Mouse (Mus musculus) neural tube, embryonic 14.5 days (tissue): Measurements from ENCODE around the gene Scp2. TPM values are rescaled to one million over a fixed set of nuclear protein-coding genes. Genes with fewer than 3 reads are reported as not detected.
"Not testable (repeated sequence)": the region's sequence is repeated elsewhere in the genome, so short reads cannot be mapped to it uniquely, and the experiment has no call there.

ENCODE experiments used
- ATAC-seq: fragments of 200-750 bp; cut with Nextera tagmentation; 2 replicates; pipeline ENCODE4 v1.8.0; 2017; ENCODE audit warnings: low read depth, mild to moderate bottlenecking, moderate TSS enrichment, moderate library complexity
- H3K27ac ChIP-seq: fragments of 300-500 bp; sonication (generic); 2 replicates; pipeline ENCODE4 v1.5.1; 2014; ENCODE audit warnings: low read depth, mild to moderate bottlenecking, control low read depth, low read length, moderate library complexity, mixed read lengths
- H3K27me3 ChIP-seq: fragments of 300-500 bp; sonication (generic); 2 replicates; pipeline ENCODE4 v1.6.1; 2014; ENCODE audit warnings: low read length; ENCODE audit not compliant: control insufficient read depth, insufficient read depth
- H3K36me3 ChIP-seq: fragments of 300-500 bp; sonication (generic); 2 replicates; pipeline ENCODE4 v1.6.1; 2014; ENCODE audit warnings: low read length, mixed read lengths; ENCODE audit not compliant: control insufficient read depth, insufficient read depth
- H3K4me1 ChIP-seq: fragments of 300-500 bp; sonication (generic); 2 replicates; pipeline ENCODE4 v1.6.1; 2014; ENCODE audit warnings: low read length; ENCODE audit not compliant: control insufficient read depth, insufficient read depth
- H3K4me2 ChIP-seq: fragments of 300-500 bp; sonication (generic); 2 replicates; pipeline ENCODE4 v1.6.1; 2014; ENCODE audit warnings: mild to moderate bottlenecking, low read depth, low read length, control low read depth
- H3K4me3 ChIP-seq: fragments of 300-500 bp; sonication (generic); 2 replicates; pipeline ENCODE4 v1.5.1; 2014; ENCODE audit warnings: low read depth, low read length, control low read depth, mixed read lengths
- H3K9ac ChIP-seq: fragments of 300-500 bp; sonication (generic); replicated peaks from 2 replicates; pipeline ENCODE4 v1.6.1; 2014; ENCODE audit warnings: low read depth, mild to moderate bottlenecking, control low read depth, low read length, mixed read lengths
- H3K9me3 ChIP-seq: fragments of 300-500 bp; sonication (generic); 2 replicates; pipeline ENCODE4 v1.6.1; 2016; ENCODE audit warnings: low read length; ENCODE audit not compliant: control insufficient read depth
- WGBS: fragments of 180-500 bp; shearing (Covaris S2); extraction: QIAGEN DNeasy Blood & Tissue Kit; methylation state at CpG from one replicate; pipeline ENCODE4 v1.1.7; 2014; 5-methylcytosine and 5-hydroxymethylcytosine counted together
- polyA plus RNA-seq: library from polyadenylated mRNA; unstranded; fragments of >200 nt; fragmentation: Nextera tagmentation; extraction: Ambion mirVana; gene quantifications from 2 replicates; pipeline ENCODE4 v1.2.1, GENCODE M21; 2014

Gene Scp2
- polyA plus RNA-seq, 1 experiment from 2014 or later = 238 TPM

DNA sequence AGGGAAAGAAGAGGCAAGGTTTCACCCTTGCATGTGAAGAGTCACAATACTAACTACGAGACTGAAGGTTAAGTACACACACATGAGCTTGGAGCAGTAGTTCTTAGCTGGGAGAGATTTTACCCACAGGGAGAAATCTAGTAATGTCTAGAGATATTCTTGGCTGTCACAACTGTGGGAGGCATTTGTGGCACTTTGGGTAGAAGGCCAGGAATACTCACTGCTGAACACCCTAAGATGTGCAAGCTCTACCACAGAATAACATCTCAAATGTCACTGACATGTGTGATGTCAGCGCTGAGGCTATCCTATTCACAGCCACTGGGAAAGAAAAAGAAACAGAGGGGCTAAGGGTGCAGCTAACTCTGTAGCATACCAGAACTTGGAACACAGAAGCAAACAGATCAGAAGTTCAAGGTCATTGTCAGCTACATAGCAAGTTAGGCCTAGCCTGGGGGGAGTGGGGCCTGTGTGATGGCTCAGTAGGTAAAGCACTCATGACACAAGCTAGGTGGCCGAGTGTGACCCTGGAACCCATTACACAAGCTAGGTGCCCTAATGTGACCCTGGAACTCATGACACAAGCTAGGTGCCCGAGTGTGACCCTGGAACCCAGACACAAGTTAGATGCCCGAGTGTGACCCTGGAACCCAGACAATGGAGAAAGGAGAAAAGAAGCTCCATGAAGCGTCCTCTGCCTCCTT lies 61.6 kb downstream of the Scp2 start:
- H3K4me2 ChIP-seq = no peak overlapping the region
- H3K27me3 ChIP-seq = no peaks in the 10 kb centered on the region
- ATAC-seq = no peak
- H3K27ac ChIP-seq = no peak overlapping the region
- H3K4me3 ChIP-seq = no peak overlapping the region
- H3K4me1 ChIP-seq = no peaks in the 10 kb centered on the region
- H3K9ac ChIP-seq = no peak overlapping the region
- no peaks in the 10 kb centered on the region for H3K9me3 ChIP-seq
- 77% methylated on average over 6 of the region's 6 CpGs for WGBS
- H3K36me3 ChIP-seq = no peaks in the 10 kb centered on the region

DNA sequence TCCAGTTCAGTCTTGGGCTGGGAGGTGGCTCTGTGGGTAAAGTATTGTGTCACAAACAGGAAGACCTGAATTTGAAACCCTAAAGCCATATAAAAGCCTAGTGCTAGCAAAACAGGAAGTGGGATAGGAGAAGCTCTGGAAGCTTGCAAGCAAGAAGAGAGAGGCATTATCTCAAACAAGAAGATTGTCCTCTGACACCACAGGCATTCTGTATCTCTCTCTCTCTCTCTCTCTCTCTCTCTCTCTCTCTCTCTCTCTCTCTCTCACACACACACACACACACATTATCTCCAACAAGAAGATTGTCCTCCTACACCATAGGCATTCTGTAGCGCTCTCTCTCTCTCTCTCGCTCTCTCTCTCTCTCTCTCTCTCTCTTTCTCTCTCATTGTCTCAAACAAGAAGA lies 62.4 kb downstream of the Scp2 start:
- H3K27me3 ChIP-seq = no peaks in the 10 kb centered on the region
- no peak overlapping the region for H3K9ac ChIP-seq
- H3K4me2 ChIP-seq = no peak overlapping the region
- H3K4me3 ChIP-seq = no peak overlapping the region
- H3K9me3 ChIP-seq = no peaks in the 10 kb centered on the region
- no peak for ATAC-seq
- no peaks in the 10 kb centered on the region for H3K36me3 ChIP-seq
- H3K4me1 ChIP-seq = no peaks in the 10 kb centered on the region
- 91% methylated on average over 2 of the region's 2 CpGs for WGBS
- no peak overlapping the region for H3K27ac ChIP-seq

GRCm38 (mm10) chr4:108080876-108081275 lies 63.9 kb downstream of the Scp2 start:
- H3K4me1 ChIP-seq = no peaks in the 10 kb centered on the region
- no peak for ATAC-seq
- no peaks in the 10 kb centered on the region for H3K36me3 ChIP-seq
- no peak overlapping the region for H3K4me2 ChIP-seq
- no peaks in the 10 kb centered on the region for H3K9me3 ChIP-seq
- no peaks in the 10 kb centered on the region for H3K27me3 ChIP-seq
- WGBS = 81% methylated on average over 5 of the region's 5 CpGs
- H3K9ac ChIP-seq = no peak overlapping the region
- no peak overlapping the region for H3K4me3 ChIP-seq
- H3K27ac ChIP-seq = no peak overlapping the region

GRCm38 (mm10) chr4:108079762-108080161 lies 65.0 kb downstream of the Scp2 start:
- 40% methylated on average over 2 of the region's 2 CpGs for WGBS
- no peaks in the 10 kb centered on the region for H3K36me3 ChIP-seq
- no peaks in the 10 kb centered on the region for H3K4me1 ChIP-seq
- no peak overlapping the region for H3K27ac ChIP-seq
- H3K4me2 ChIP-seq = no peak overlapping the region
- no peak for ATAC-seq
- H3K4me3 ChIP-seq = no peak overlapping the region
- H3K9ac ChIP-seq = no peak overlapping the region
- H3K27me3 ChIP-seq = no peaks in the 10 kb centered on the region
- H3K9me3 ChIP-seq = no peaks in the 10 kb centered on the region

DNA sequence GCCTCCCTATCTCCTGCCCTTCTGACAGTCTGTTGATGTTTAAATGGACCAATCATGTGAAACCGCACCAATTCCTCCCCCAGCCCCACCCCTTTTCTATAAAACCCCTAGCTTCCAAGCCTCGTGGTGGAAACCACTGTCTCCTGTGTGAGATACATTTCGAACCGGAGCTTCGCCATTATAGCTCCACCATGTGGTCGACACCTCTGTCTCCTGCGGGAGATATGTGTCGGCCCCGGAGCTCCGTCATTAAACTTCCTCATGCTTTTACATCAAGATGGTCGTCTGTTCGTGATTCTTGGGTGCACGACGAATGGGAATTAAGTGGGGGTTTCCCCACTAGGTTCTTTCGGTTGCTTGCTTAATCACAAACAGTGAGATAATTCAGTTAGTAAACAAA lies 65.6 kb downstream of the Scp2 start:
- not testable (repeated sequence) for H3K36me3 ChIP-seq, H3K9me3 ChIP-seq, H3K9ac ChIP-seq, H3K27ac ChIP-seq, H3K27me3 ChIP-seq, ATAC-seq, H3K4me1 ChIP-seq, H3K4me2 ChIP-seq, H3K4me3 ChIP-seq
- WGBS = 72% methylated on average over 15 of the region's 15 CpGs

DNA sequence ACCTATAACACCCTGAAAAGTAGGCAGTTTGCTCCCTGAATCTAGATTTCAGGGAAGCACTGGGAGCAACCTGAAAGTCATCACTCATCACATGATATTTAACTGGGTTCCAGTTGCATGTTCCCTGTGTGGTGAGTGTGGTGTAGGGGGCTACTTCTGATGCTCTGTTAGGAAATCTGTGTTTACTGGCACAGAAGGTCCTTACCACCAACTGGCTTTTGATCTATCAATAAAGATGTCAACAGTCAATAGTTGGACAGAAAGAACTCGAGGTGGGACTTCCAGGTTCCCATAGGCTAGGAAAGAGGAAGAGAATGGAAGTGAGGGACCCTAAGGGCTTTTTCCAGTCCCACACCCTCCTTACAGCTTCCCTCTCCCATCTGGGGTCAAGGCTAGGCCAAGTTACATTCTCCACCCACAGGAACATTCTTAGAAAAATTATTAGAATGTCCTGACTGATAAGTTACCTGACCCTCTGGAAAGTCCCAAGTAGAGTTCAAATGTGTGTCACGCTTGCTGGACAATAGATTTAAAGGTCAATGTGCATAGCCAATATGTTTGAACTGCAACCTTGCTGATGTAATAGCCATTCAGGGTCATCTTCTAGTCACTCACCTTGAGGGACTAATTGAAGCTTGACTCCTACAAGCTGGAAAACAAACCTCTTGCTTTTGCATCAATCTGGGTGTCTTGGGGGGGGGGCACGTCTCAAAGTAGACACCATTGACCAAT lies 67.4 kb downstream of the Scp2 start:
- no peak overlapping the region for H3K27ac ChIP-seq
- H3K27me3 ChIP-seq = no peaks in the 10 kb centered on the region
- H3K36me3 ChIP-seq = no peaks in the 10 kb centered on the region
- ATAC-seq = no peak
- H3K4me1 ChIP-seq = no peaks in the 10 kb centered on the region
- no peak overlapping the region for H3K9ac ChIP-seq
- WGBS = 87% methylated on average over 3 of the region's 3 CpGs
- H3K4me2 ChIP-seq = no peak overlapping the region
- H3K9me3 ChIP-seq = no peaks in the 10 kb centered on the region
- no peak overlapping the region for H3K4me3 ChIP-seq

DNA sequence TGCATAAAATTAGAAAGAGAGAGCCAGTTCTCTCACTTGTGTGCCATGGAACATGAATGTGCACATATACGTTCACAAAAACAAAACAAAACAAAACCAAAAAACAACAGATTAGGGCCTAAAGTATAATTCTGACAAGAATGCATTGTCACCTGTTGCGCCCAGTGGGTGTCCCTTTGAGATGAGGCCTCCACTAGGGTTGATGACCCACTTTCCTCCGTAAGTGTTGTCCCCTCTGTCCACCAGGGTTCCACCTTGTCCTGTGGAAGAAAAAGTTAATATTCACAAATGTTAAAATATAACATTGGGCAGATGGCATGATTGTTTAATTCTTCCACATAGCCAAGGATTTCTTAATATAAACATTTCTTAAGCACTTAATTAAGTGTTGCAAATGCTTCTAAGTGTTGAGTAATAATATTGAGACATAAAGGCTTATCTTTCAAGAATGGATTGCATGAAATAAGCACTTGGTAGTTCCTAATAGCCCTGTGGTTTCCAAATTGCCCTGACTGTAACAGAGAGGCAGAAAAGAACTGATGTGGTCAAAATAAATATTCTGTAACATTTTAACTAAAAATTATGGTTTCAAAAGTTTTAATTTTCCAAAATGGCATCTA lies 70.5 kb downstream of the Scp2 start:
- H3K27ac ChIP-seq = no peak overlapping the region
- WGBS = 87% methylated on average over 3 of the region's 3 CpGs
- no peak overlapping the region for H3K9ac ChIP-seq
- H3K4me3 ChIP-seq = no peak overlapping the region
- H3K4me1 ChIP-seq = peaks cover 8% of the 10 kb centered on the region
- no peak for ATAC-seq
- no peaks in the 10 kb centered on the region for H3K36me3 ChIP-seq
- no peaks in the 10 kb centered on the region for H3K27me3 ChIP-seq
- no peak overlapping the region for H3K4me2 ChIP-seq
- H3K9me3 ChIP-seq = no peaks in the 10 kb centered on the region

- H3K4me2 ChIP-seq = no peak overlapping the region
- peaks cover 8% of the 10 kb centered on the region for H3K4me1 ChIP-seq
- H3K36me3 ChIP-seq = no peaks in the 10 kb centered on the region
- WGBS = 94% methylated on average over 3 of the region's 3 CpGs
- no peaks in the 10 kb centered on the region for H3K27me3 ChIP-seq
- no peak overlapping the region for H3K4me3 ChIP-seq
- ATAC-seq = peak; percentile 30; the same call in 1 of the 2 replicates
- no peak overlapping the region for H3K27ac ChIP-seq
- H3K9me3 ChIP-seq = no peaks in the 10 kb centered on the region
- H3K9ac ChIP-seq = no peak overlapping the region
These were observed 72.7 kb downstream of the Scp2 start for GRCm38 (mm10) chr4:108072086-108072485.
